Mouse (Mus musculus) cerebellum, adult 9-10 months (tissue): Measurements from ENCODE around the gene Mknk1.

Experiments used
- DNase-seq: peaks from one replicate; pipeline ENCODE4 v3.0.0; 2022

Mknk1 gene

GRCm38 (mm10) chr4:115838696-115839641 is at the start of gene Mknk1:
Mknk1 (plus strand) TSS chr4:115839198.
- DNase-seq: peak; percentile 93

- no peak for DNase-seq
Measured at GRCm38 (mm10) chr4:115790864-115791263, 48.1 kb upstream of the Mknk1 start.

GRCm38 (mm10) chr4:115795360-115795759 is 43.6 kb upstream of the Mknk1 start:
- DNase-seq: no peak

GRCm38 (mm10) chr4:115799981-115800380 is 39.0 kb upstream of the Mknk1 start:
- no peak for DNase-seq

GRCm38 (mm10) chr4:115812326-115812725 is 26.7 kb upstream of the Mknk1 start:
- no peak for DNase-seq

- DNase-seq: no peak
Measured at GRCm38 (mm10) chr4:115815606-115816005, 23.4 kb upstream of the Mknk1 start.

- DNase-seq: no peak
Measured at GRCm38 (mm10) chr4:115820199-115820598, 18.8 kb upstream of the Mknk1 start.

GRCm38 (mm10) chr4:115820944-115821343 is 18.1 kb upstream of the Mknk1 start:
- DNase-seq: no peak

- no peak for DNase-seq
Measured at GRCm38 (mm10) chr4:115821431-115821830, 17.6 kb upstream of the Mknk1 start.

- DNase-seq: no peak
Measured at GRCm38 (mm10) chr4:115821928-115822327, 17.1 kb upstream of the Mknk1 start.

- DNase-seq: no peak
Measured at GRCm38 (mm10) chr4:115824178-115824577, 14.8 kb upstream of the Mknk1 start.

- DNase-seq: no peak
Measured at GRCm38 (mm10) chr4:115825271-115825670, 13.7 kb upstream of the Mknk1 start.

- no peak for DNase-seq
Measured at GRCm38 (mm10) chr4:115827066-115827465, 11.9 kb upstream of the Mknk1 start.

- DNase-seq: no peak
Measured at GRCm38 (mm10) chr4:115827535-115827887, 11.5 kb upstream of the Mknk1 start.

- peak; percentile 62 for DNase-seq
Measured at GRCm38 (mm10) chr4:115827888-115828571, 11.0 kb upstream of the Mknk1 start, which contains the start of gene Mob3c. Mob3c (plus strand) TSS chr4:115828092.

GRCm38 (mm10) chr4:115828572-115828902 is 10.5 kb upstream of the Mknk1 start:
- peak; percentile 56 for DNase-seq

GRCm38 (mm10) chr4:115830491-115830890 is 8.5 kb upstream of the Mknk1 start:
- no peak for DNase-seq

GRCm38 (mm10) chr4:115831221-115831620 is 7.8 kb upstream of the Mknk1 start:
- no peak for DNase-seq

GRCm38 (mm10) chr4:115832040-115832439 is 7.0 kb upstream of the Mknk1 start:
- DNase-seq: no peak

GRCm38 (mm10) chr4:115835576-115835975 is 3.4 kb upstream of the Mknk1 start:
- DNase-seq: no peak

GRCm38 (mm10) chr4:115838196-115838595 is 802 bp upstream of the Mknk1 start:
- DNase-seq: no peak

- DNase-seq: peak; percentile 45
Measured at GRCm38 (mm10) chr4:115839956-115840355, 958 bp downstream of the Mknk1 start.

GRCm38 (mm10) chr4:115840842-115841241 is 1.8 kb downstream of the Mknk1 start:
- peak; percentile 34 for DNase-seq

GRCm38 (mm10) chr4:115846656-115847055 is 7.7 kb downstream of the Mknk1 start:
- no peak for DNase-seq
